Mouse (Mus musculus) CH12.LX (cell line): ENCODE measurements around the gene Ift81. TPM values are rescaled to one million over a fixed set of nuclear protein-coding genes. Genes with fewer than 3 reads are reported as not detected.

Source experiments
- DNase-seq: peaks from one replicate; pipeline ENCODE4 v3.0.0-alpha.2; 2013; ENCODE audit errors: extremely low read depth
- H3K27ac ChIP-seq: 2 replicates; pipeline ENCODE4 v1.5.1; 2012; ENCODE audit warnings: low read depth, mild to moderate bottlenecking, control low read depth, moderate library complexity; ENCODE audit not compliant: insufficient read depth
- H3K27me3 ChIP-seq: replicated peaks from 2 replicates; pipeline ENCODE3; 2012; ENCODE audit warnings: inconsistent platforms
- H3K36me3 ChIP-seq, 2 experiments: replicated peaks in 1 of 2; 2 replicates each; pipeline versions ENCODE3 to v1.6.1; 2012; ENCODE audit warnings: inconsistent platforms in 1 of 2, low read length in 1 of 2, mild to moderate bottlenecking in 1 of 2, mixed read lengths in 1 of 2, moderate library complexity in 1 of 2; ENCODE audit not compliant: control insufficient read depth in 1 of 2, insufficient read depth in 1 of 2
- H3K4me1 ChIP-seq, 2 experiments: 2 replicates each; pipeline ENCODE4 v1.6.1; 2012; ENCODE audit warnings: inconsistent platforms in 1 of 2, moderate library complexity in 1 of 2; ENCODE audit not compliant: insufficient read depth in 2 of 2, control insufficient read depth in 1 of 2
- H3K4me2 ChIP-seq: 2 replicates; pipeline ENCODE4 v1.6.1; 2012; ENCODE audit warnings: low read depth, mild to moderate bottlenecking, control low read depth; ENCODE audit not compliant: poor library complexity, insufficient read depth, severe bottlenecking
- H3K4me3 ChIP-seq, 3 experiments: fragments of 150-350 bp in 1 of 3; sonication (generic) in 1 of 3; replicated peaks in 1 of 3; 2 replicates each; pipeline versions ENCODE3 to v1.5.1; 2011 to 2012; ENCODE audit warnings: low read depth in 2 of 3, low read length in 2 of 3, mild to moderate bottlenecking in 2 of 3, moderate library complexity in 2 of 3, control low read depth in 1 of 3, improper control_type of control experiment in 1 of 3, inconsistent platforms in 1 of 3, mixed read lengths in 1 of 3; ENCODE audit not compliant: poor library complexity in 1 of 3
- H3K79me2 ChIP-seq: replicated peaks from 2 replicates; pipeline ENCODE4 v1.6.1; 2012; ENCODE audit warnings: mild to moderate bottlenecking, moderate library complexity; ENCODE audit not compliant: control insufficient read depth, poor library complexity, insufficient read depth, severe bottlenecking; ENCODE audit errors: extremely low read depth
- H3K9ac ChIP-seq: 2 replicates; pipeline ENCODE4 v1.6.1; 2012; ENCODE audit warnings: low read depth, mild to moderate bottlenecking, control low read depth, moderate library complexity; ENCODE audit not compliant: insufficient read depth
- H3K9me3 ChIP-seq: replicated peaks from 2 replicates; pipeline ENCODE3; 2012; ENCODE audit warnings: low read length, inconsistent platforms, mixed read lengths
- BHLHE40 ChIP-seq: IDR thresholded peaks from 2 replicates; pipeline ENCODE4 v1.6.1; 2011; ENCODE audit warnings: mild to moderate bottlenecking, low read depth, low read length, improper control_type of control experiment
- CTCF ChIP-seq, 2 experiments: IDR thresholded peaks in 1 of 2; conservative IDR thresholded peaks in 1 of 2; 2 replicates each; pipeline ENCODE4 v1.5.1; 2011 to 2012; ENCODE audit warnings: low read depth in 2 of 2, low read length in 2 of 2, improper control_type of control experiment in 1 of 2, inconsistent platforms in 1 of 2, mild to moderate bottlenecking in 1 of 2, moderate library complexity in 1 of 2
- ELF1 ChIP-seq: IDR thresholded peaks from 2 replicates; pipeline ENCODE4 v1.6.1; 2014; ENCODE audit warnings: low read depth, mild to moderate bottlenecking, inconsistent platforms, low read length, improper control_type of control experiment
- ETS1 ChIP-seq: conservative IDR thresholded peaks from 2 replicates; pipeline ENCODE4 v1.6.1; 2012; ENCODE audit warnings: low read depth, mild to moderate bottlenecking, inconsistent platforms, low read length, improper control_type of control experiment, moderate library complexity
- HCFC1 ChIP-seq: IDR thresholded peaks from 2 replicates; pipeline ENCODE4 v1.6.1; 2012; ENCODE audit warnings: low read depth, mild to moderate bottlenecking, inconsistent platforms, low read length, improper control_type of control experiment
- JUN ChIP-seq: IDR thresholded peaks from 2 replicates; pipeline ENCODE4 v1.6.1; 2011; ENCODE audit warnings: low read depth, mild to moderate bottlenecking, low read length, improper control_type of control experiment, moderate library complexity; ENCODE audit not compliant: insufficient read depth
- KAT2A ChIP-seq: IDR thresholded peaks from 2 replicates; pipeline ENCODE4 v1.6.1; 2012; ENCODE audit warnings: low read length, improper control_type of control experiment, inconsistent platforms; ENCODE audit not compliant: insufficient replicate concordance
- MXI1 ChIP-seq: IDR thresholded peaks from 2 replicates; pipeline ENCODE4 v1.6.1; 2011; ENCODE audit warnings: mild to moderate bottlenecking, low read depth, low read length, improper control_type of control experiment
- NELFE ChIP-seq: IDR thresholded peaks from 2 replicates; pipeline ENCODE4 v1.6.1; 2011; ENCODE audit warnings: low read depth, low read length, improper control_type of control experiment
- NRF1 ChIP-seq: IDR thresholded peaks from 2 replicates; pipeline ENCODE4 v1.6.1; 2014; ENCODE audit warnings: low read depth, mild to moderate bottlenecking, inconsistent platforms, low read length, improper control_type of control experiment, moderate library complexity
- PAX5 ChIP-seq: IDR thresholded peaks from 2 replicates; pipeline ENCODE4 v1.6.1; 2012; ENCODE audit warnings: low read length, inconsistent platforms, mixed read lengths
- POLR2AphosphoS2 ChIP-seq: IDR thresholded peaks from 2 replicates; pipeline ENCODE4 v1.6.1; 2011; ENCODE audit warnings: low read depth, low read length, improper control_type of control experiment
- RCOR1 ChIP-seq: conservative IDR thresholded peaks from 2 replicates; pipeline ENCODE4 v1.6.1; 2012; ENCODE audit warnings: low read depth, mild to moderate bottlenecking, inconsistent platforms, low read length, improper control_type of control experiment
- SIN3A ChIP-seq: IDR thresholded peaks from 2 replicates; pipeline ENCODE4 v1.6.1; 2012; ENCODE audit warnings: low read length, improper control_type of control experiment, inconsistent platforms
- TBP ChIP-seq: conservative IDR thresholded peaks from 2 replicates; pipeline ENCODE4 v1.6.1; 2011; ENCODE audit warnings: low read depth, low read length, improper control_type of control experiment
- TCF12 ChIP-seq: IDR thresholded peaks from 2 replicates; pipeline ENCODE4 v1.6.1; 2014; ENCODE audit warnings: low read depth, mild to moderate bottlenecking, inconsistent platforms, low read length, improper control_type of control experiment
- ZC3H11A ChIP-seq: IDR thresholded peaks from 2 replicates; pipeline ENCODE4 v1.6.1; 2012; ENCODE audit warnings: low read depth, mild to moderate bottlenecking, inconsistent platforms, low read length, improper control_type of control experiment
- ZMIZ1 ChIP-seq: IDR thresholded peaks from 2 replicates; pipeline ENCODE4 v1.6.1; 2012; ENCODE audit warnings: low read depth, mild to moderate bottlenecking, inconsistent platforms, low read length, improper control_type of control experiment
- ZNF384 ChIP-seq: IDR thresholded peaks from 2 replicates; pipeline ENCODE4 v1.6.1; 2012; ENCODE audit warnings: low read depth, low read length, improper control_type of control experiment, inconsistent platforms
- dilution Hi-C: fragments of 300-500 bp; cut with MboI; formaldehyde crosslinking; loops from 2 replicates; pipeline ENCODE4 v1.14.3; 2020; ENCODE audit warnings: low sequenced_read_pairs; ENCODE audit not compliant: extremely low pct_unique_long_range_greater_than_20kb, extremely low pct_ligation_motif_present
- in situ Hi-C: fragments of 300-500 bp; cut with MboI; formaldehyde crosslinking; loops from 3 replicates; pipeline ENCODE4 v1.14.3; 2019; ENCODE audit warnings: low sequenced_read_pairs, low pct_ligation_motif_present, low pct_unique_long_range_greater_than_20kb, mixed read lengths
- polyA plus RNA-seq: library from polyadenylated mRNA; unstranded; fragments of >175 nt; gene quantifications from 2 replicates; pipeline ENCODE4 v1.2.1, GENCODE M21; 2012; ENCODE audit warnings: low read depth; ENCODE audit not compliant: insufficient read length
- total RNA-seq, 2 experiments: library from RNA; depleted of rRNA; stranded (reverse); fragments of 300-350 nt in 1 of 2; fragments of >200 nt in 1 of 2; gene quantifications; 2 replicates each; pipeline ENCODE4 v1.2.3; 2012 to 2014

The Ift81 gene
- total and polyA plus RNA-seq, 3 experiments = 3.1 to 5.0 (median 4.1) TPM

DNA sequence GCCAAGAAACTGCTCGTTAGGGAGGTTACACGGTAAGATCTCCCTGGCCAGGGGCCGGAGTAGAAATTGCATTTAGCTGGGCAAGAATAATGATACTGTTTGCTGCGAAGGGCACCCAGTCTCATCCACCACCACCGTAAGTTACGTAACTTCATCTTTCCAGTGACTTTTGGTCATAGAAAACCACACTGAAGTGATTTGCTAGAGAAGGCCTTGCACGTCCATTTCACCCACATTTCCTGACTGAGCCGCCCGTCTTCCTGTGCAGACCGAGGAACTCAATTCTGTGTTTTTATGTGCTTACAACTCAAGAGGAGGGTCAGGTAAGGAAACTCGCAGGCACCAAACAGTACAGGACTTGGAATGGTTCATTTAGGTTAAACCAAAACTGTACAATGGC is 76.2 kb downstream of the Ift81 start:
- Histone ChIP-seq H3K4me3 (no peak overlapping the region), H3K4me2 (no peak overlapping the region), H3K9ac (no peak overlapping the region), H3K79me2 (no peaks in the 10 kb centered on the region), H3K27ac (no peak overlapping the region), H3K9me3 (no peaks in the 10 kb centered on the region), H3K27me3 (no peaks in the 10 kb centered on the region), H3K4me1 (no peaks in the 10 kb centered on the region), H3K36me3 (no peaks in the 10 kb centered on the region)
- TF ChIP-seq ETS1 (no peak), KAT2A (no peak), PAX5 (no peak), TBP (no peak), ZNF384 (no peak)
- dilution Hi-C loops = no loop called here
- in situ Hi-C loops = no loop called here
- DNase-seq = no peak

DNA sequence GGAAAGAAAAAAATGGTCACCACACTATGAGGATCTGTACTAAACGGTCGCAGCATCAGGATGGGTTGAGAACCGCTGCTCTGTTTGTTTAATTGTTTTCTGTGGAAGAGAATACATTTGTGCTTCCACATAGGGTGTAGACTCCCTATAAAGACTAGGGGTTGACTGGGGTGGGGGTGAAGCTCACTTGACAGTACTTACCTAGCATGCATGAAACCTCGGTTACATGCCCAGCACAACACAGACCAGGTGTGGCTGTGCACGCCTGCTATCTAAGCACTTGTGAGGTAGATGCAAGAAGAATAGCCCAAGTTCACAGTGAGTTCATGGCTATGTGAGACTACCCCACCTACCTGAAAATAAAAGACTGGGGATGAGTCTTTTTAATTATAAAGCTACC is 76.7 kb downstream of the Ift81 start:
- H3K4me1 ChIP-seq = no peaks in the 10 kb centered on the region
- DNase-seq = no peak
- dilution Hi-C loops = no loop called here

DNA sequence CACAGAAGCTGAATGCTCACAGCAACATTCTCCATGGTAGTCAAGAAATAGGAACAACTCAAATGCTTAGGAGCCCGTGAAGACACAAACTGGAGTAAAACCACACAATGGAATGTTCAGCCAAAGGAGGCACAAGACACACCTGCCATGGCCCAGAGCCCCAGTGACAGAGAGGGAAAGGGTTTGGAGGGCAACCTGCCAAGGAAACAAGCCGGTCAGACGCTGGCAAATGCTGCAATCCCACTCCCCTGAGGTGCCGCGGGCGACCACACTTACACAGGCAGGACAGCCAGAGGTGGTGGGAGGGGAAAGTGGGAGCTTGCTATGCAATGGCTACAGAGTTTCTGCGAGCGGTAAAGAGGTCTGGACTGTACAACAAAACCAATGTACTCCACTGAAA is 80.4 kb downstream of the Ift81 start:
- Histone ChIP-seq H3K36me3 (no peaks in the 10 kb centered on the region), H3K4me2 (no peak overlapping the region), H3K9ac (no peak overlapping the region), H3K4me1 (no peaks in the 10 kb centered on the region), H3K27me3 (no peaks in the 10 kb centered on the region), H3K79me2 (no peaks in the 10 kb centered on the region), H3K27ac (no peak overlapping the region), H3K4me3 (no peak overlapping the region), H3K9me3 (peaks cover 4% of the 10 kb centered on the region)
- in situ Hi-C loops (no loop called here), dilution Hi-C loops (no loop called here)
- no peak for DNase-seq
- no peak for TF ChIP-seq NELFE
- no peak for TF ChIP-seq BHLHE40
- TF ChIP-seq JUN = no peak
- no peak for TF ChIP-seq TCF12
- TF ChIP-seq MXI1 = no peak
- no peak for TF ChIP-seq ELF1
- no peak for TF ChIP-seq RCOR1
- TF ChIP-seq POLR2AphosphoS2 = no peak
- TF ChIP-seq ZC3H11A = no peak
- TF ChIP-seq NRF1 = no peak
- TF ChIP-seq HCFC1 = no peak
- no peak for TF ChIP-seq ZMIZ1
- TF ChIP-seq SIN3A = no peak
- no peak for TF ChIP-seq KAT2A
- TF ChIP-seq, all 38 proteins: peak for 0

More for the DNA sequence above, 76.7 kb downstream of the Ift81 start:
- Histone ChIP-seq H3K9ac (no peak overlapping the region), H3K9me3 (no peaks in the 10 kb centered on the region), H3K27ac (no peak overlapping the region), H3K36me3 (no peaks in the 10 kb centered on the region), H3K27me3 (no peaks in the 10 kb centered on the region), H3K4me3 (no peak overlapping the region), H3K79me2 (no peaks in the 10 kb centered on the region), H3K4me2 (no peak overlapping the region)
- no peak for TF ChIP-seq CTCF (conservative IDR thresholded peaks at IDR 0.05 in 1 of 2, IDR thresholded peaks at IDR 0.05 in 1 of 2; ENCODE audit: low read depth in 2 of 2, low read length in 2 of 2)
- no peak for TF ChIP-seq ZNF384
- in situ Hi-C loops = no loop called here
